Mouse (Mus musculus): ENCODE measurements around the gene Cdk8.

GRCm38 (mm10) chr5:146352006-146352405 lies 121.0 kb downstream of the Cdk8 start:
- TF ChIP-seq CHD2 (IDR thresholded peaks at IDR 0.05; ENCODE audit: low read depth, low read length), result no peak
- no peak for TF ChIP-seq ZC3H11A (IDR thresholded peaks at IDR 0.05; ENCODE audit: borderline replicate concordance, low read depth, low read length)
- no peak for TF ChIP-seq MAFK (IDR thresholded peaks at IDR 0.05; ENCODE audit: insufficient read depth, low read depth, low read length)
- TF ChIP-seq ZNF384 (IDR thresholded peaks at IDR 0.05; ENCODE audit: low read depth, low read length), result no peak
